Mouse (Mus musculus) c-Kit-positive CD71-positive TER-119-negative erythroid progenitor cells, embryonic 14.5 days (primary cell): ENCODE data around the gene Cfd.
A peak's percentile ranks its signal among the peaks of the same experiment; 100 is the strongest.
"Not testable (repeated sequence)": the region's sequence is repeated elsewhere in the genome, so short reads cannot be mapped to it uniquely, and the experiment has no call there.

Experiments used
- DNase-seq: peaks from one replicate; pipeline ENCODE4 v3.0.0-alpha.2; 2013; ENCODE audit warnings: low read depth

The Cfd gene

GRCm38 (mm10) chr10:79861230-79862048, 29.2 kb upstream of the Cfd start:
- no peak for DNase-seq

GRCm38 (mm10) chr10:79862049-79862788, 28.4 kb upstream of the Cfd start:
- no peak for DNase-seq

GRCm38 (mm10) chr10:79862925-79863324, 27.7 kb upstream of the Cfd start:
- no peak for DNase-seq

- DNase-seq: no peak
These were observed 26.1 kb upstream of the Cfd start for GRCm38 (mm10) chr10:79864351-79865188.

- DNase-seq: no peak
These were observed 25.5 kb upstream of the Cfd start for GRCm38 (mm10) chr10:79865189-79865601.

GRCm38 (mm10) chr10:79865801-79866295, 24.8 kb upstream of the Cfd start:
- no peak for DNase-seq

- DNase-seq: no peak
These were observed 24.1 kb upstream of the Cfd start for GRCm38 (mm10) chr10:79866601-79867000.

GRCm38 (mm10) chr10:79871845-79872244, 18.8 kb upstream of the Cfd start:
- no peak for DNase-seq

GRCm38 (mm10) chr10:79872862-79873261, 17.8 kb upstream of the Cfd start:
- DNase-seq: no peak

GRCm38 (mm10) chr10:79873313-79873712, 17.3 kb upstream of the Cfd start:
- DNase-seq: no peak

- no peak for DNase-seq
These were observed 16.9 kb upstream of the Cfd start for GRCm38 (mm10) chr10:79873715-79874289.

GRCm38 (mm10) chr10:79874290-79874862, 16.3 kb upstream of the Cfd start, which contains the start of the genes Prtn3 and Plppr3:
Prtn3 (plus strand) TSS chr10:79874476.
Plppr3 (minus strand) TSS chr10:79874634.
- DNase-seq: no peak

GRCm38 (mm10) chr10:79877174-79877573, 13.5 kb upstream of the Cfd start:
- DNase-seq: no peak

GRCm38 (mm10) chr10:79877757-79878156, 12.9 kb upstream of the Cfd start:
- no peak for DNase-seq

GRCm38 (mm10) chr10:79879527-79879926, 11.1 kb upstream of the Cfd start:
- DNase-seq: no peak

GRCm38 (mm10) chr10:79880721-79881120, 9.9 kb upstream of the Cfd start:
- no peak for DNase-seq

- peak; percentile 56 for DNase-seq
These were observed 8.7 kb upstream of the Cfd start for GRCm38 (mm10) chr10:79881981-79882380.

- peak; percentile 74 for DNase-seq
These were observed 7.2 kb upstream of the Cfd start for GRCm38 (mm10) chr10:79883297-79884084.

- DNase-seq: no peak
These were observed 6.2 kb upstream of the Cfd start for GRCm38 (mm10) chr10:79884446-79884845.

- DNase-seq: not testable (repeated sequence)
These were observed 5.7 kb upstream of the Cfd start for GRCm38 (mm10) chr10:79884938-79885337.
